Mouse (Mus musculus) heart, postnatal 0 days (tissue): ENCODE results near the gene Tbc1d13.

Experiments used
- CTCF ChIP-seq: IDR thresholded peaks from 2 replicates; pipeline ENCODE4 v1.5.1; 2016; ENCODE audit warnings: antibody characterized with exemption, control low read depth, low read depth
- EP300 ChIP-seq: IDR thresholded peaks from 2 replicates; pipeline ENCODE4 v1.6.1; 2016; ENCODE audit warnings: antibody characterized with exemption, low read depth

DNA sequence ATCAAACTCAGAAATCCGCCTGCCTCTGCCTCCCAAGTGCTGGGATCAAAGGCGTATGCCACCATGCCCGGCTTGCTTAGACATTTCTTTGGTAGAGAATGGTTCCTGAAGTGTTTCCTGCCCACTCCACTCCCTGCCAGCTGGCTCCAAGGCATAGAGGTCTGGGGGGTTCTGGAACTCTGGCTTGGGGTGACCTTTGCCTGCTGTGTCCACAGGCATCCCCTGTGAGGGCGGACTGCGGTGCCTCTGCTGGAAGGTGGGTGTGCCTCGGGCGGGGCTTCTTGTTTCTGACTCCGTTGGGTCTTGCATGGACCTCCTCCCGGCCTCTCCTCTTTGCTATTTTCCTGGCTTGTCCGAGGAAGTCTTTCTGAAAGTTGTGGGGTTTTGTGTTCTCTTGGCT, 2.9 kb downstream of the Tbc1d13 start:
- TF ChIP-seq CTCF (no peak), EP300 (no peak)
